Mouse (Mus musculus) kidney, postnatal 10 days (tissue): Measurements from ENCODE around the gene Pigb.

ENCODE experiments used
- DNase-seq: peaks from one replicate; pipeline ENCODE4 v3.0.0; 2021; ENCODE audit warnings: mixed read lengths

The Pigb gene

DNA sequence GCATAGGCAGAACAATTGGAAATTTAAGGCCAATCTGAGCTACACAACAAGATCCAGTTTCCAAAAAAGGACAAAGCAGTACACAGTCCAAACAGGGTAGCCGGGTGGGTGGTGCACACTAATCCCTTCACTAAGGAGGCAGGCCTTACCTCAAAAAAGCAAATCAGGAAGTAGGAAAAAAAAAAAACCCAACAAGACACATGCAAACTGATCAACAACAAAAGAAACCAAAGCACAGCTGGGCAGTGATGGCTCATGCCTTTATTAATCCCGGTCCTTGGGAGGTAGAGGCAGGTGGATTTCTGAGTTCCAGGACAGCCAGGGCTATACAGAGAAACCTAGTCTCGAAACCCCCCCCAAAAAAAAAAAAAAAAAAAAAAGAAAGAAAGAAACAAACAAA lies 52.5 kb downstream of the Pigb start:
- no peak for DNase-seq

DNA sequence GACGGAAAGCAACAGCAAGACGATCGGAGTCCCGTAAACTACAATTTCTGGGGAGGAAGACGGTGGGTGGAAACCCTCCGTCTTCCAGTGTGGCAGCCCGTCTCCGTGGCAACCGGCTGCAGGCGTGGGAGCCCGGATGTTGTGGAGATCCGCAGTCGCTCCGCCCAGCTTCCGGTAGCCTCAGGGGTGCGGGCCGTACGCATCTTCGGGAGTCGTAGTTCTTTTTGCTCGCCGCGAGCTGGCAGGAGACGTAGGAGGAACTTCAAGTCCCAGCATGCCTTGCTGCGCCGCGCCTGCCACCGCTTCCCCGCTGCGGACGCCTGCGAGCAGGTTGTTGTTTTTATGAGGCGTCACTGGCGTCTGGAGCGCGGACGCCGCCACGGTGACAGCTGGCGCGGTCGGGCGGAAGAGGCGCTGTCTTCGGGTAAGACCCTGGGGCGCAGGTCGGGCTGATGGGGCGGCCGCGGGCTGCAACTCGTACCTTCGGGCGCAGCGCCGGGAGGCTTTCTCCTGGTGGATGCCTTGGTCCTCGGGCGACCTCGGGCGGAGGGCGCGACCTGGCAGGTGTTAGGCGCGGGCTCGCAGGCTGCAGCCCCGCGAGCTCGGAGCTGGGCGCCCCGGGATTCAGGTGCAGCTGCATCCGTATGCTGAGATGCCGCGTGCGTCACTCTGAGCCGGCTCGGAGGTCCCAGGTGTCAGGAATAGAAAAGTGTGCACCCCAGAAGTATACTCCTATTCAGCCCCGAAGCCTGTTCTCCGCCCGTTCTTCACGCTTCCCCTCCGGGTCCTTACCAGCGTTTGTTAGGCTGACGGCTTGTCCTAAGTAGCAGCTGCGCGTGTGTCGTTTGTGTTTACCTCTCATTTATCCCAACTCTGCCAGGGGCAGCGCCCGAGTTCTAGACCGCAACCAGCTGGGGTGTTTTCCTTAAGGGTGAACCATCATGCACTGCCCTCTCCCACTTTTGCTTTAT lies 54.6 kb downstream of the Pigb start, which contains the start of the genes Ccpg1os and Ccpg1:
Gene Ccpg1os (minus strand): TSS at position 133 of the 971 bp plus-strand sequence.
Gene Ccpg1 (plus strand): TSS at position 180 of the 971 bp plus-strand sequence.
- peak; percentile 98 for DNase-seq

DNA sequence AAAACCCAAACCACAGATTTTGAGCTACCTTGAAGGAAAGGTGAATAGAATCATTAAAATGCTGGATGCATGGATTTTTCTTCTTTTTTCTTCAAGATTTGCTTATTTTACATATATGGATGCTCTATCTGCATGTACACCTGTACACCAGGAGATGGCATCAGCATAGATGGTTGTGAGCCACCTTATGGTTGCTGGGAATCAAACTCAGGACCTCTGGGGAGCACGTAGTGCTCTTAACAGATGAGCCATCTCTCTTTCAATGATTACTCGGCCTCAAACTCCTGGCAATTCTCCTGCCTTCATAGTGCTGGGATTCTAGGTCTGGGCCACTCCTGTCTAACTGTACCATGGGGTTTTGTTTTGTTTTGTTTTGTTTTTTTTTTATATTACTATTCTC lies 57.1 kb downstream of the Pigb start:
- no peak for DNase-seq

DNA sequence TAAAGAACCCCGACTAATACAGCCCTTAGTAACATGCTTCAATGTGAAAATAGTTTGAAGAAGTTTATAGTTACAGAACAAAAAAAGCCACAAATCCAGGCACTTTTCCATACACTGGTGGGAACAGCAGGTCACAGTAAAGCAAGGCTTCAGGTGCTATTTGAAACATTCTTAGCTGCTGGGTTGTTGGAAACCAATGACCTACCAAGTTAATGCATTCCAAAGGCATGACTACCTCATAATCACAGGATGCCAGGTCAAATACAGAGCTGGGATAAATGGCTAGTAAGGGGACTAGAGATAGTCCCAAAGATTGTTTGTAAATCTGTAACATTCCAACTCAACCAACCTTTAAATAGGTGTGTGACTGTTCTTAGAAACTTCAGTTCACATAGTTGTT lies 64.9 kb downstream of the Pigb start:
- DNase-seq: no peak

DNA sequence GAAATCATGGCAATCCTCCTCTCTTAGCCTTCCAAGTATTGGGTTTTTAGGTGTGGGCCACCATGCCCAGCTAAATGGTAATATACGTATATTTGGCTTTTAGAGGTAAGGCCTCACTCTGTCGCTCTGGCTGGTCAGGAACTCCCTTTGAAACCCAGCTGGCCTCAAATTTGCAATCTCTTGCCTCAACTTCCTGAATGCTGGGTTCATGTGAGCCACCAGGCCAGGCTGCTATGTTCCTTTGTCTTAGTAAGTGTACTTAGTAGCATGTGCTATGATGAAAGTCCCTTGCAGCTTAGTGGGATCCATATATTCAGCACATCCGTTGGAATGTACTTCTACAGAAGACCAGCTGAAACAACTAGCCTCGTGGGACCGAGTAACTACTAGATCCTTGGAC lies 65.4 kb downstream of the Pigb start:
- DNase-seq: no peak

DNA sequence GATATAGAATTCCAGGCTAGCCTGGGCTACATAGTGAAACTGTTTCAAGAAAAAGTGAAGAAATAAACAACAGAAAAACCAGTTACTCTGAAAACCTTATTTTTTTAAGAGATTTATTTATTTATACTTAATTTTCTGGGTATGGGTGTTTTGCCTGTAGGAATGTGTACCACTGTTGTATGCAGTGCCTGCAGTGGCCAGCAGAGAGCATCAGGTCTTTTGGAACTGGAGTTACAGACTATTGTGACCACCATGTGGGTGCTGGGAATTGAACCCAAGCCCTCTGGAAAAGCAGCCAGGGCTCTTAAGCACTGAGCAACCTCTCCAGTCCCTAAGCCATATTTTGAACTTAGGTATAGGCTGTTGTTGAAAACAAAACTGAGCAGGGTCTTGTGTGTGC lies 67.2 kb downstream of the Pigb start:
- no peak for DNase-seq

DNA sequence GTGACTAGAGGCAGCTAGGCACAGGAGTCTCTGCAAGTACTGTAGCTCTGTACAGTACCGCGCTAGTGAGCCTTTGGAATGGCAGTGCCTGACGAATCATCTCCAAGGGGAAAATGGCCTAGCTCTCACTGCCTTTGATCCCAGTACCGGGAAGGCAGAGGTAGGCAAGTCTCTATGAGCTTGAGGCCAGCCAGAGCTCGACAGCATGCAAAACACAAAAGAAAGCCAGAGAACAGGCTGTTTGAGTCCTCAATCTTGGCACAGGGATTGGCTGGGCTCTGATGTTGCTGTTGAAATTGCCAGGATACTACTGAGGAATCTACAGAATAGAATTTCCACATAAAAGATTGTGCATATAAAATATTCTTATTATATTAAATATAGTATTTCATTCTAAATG lies 67.7 kb downstream of the Pigb start:
- DNase-seq: no peak

DNA sequence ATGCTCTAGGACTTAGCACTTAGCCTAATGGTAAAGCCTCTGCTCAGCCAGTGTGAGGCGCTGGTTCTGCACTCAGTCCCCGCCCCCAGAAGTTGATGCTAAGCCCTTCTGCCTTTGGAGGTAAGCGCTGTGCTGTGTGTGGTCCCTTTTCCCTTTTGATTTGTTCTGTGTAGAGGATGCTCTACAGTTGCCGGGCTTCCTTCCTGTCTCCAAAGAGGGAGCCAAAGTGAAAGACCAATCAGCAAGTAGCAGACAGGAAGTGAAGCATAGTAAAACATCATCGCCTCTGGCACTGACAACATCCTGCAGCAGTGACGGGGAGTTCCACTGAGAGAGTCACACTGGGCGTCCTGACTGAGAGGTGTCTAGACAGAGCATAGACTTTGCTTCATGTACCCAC lies 70.3 kb downstream of the Pigb start:
- peak; percentile 35 for DNase-seq

DNA sequence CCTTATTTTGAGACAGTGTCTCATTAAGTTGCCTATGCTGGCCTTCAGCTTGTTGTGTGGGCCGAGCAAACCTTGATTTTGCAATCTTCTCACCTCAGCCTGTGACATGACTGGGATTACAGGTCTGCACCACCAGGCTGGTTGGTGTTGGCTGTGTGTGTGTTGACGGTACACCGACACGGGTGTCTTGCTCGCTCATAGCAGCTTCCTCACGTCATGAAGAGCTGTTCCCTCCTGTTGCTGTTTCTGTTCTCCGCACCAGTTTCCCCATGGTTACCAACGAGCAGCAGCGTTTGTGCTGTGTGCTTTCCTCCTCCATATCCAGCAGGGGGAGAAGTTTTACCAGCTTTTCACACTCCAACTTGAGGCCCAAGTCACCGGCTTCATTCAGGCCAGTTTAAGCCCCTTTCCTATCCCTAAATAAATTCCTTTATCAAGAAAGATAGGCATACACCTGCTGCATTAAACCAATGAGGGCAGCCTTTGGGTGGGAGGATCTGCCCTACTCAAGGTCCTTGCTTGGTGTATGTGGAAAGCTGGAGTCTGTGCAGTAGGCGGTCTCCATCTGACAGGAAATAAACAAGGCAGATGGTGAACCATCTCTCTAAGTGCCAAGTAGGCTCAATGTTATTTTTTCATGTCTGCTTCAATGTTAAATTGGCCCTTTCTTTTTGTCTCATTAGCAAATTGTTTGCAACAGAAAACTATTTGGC lies 71.7 kb downstream of the Pigb start:
- DNase-seq: peak; percentile 47

DNA sequence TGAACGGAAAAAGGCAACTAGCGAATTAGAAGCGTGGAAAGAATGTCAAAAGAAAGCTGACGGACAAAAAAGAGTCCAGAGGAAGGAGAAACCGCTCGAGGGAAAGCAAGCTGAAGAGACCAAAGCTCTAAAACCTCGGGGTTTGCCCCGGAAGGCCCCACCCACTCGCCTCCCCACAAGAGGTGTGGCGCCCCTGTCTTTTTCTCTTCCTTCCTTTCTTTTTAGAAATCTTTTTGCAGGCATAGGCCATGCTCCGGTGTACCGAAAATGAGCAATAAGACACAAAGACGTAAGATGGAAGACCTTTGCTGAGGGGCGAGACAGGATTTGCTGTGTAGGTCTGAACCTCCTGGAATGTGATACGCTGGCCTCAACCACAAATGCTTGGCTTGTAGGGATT lies 78.2 kb downstream of the Pigb start:
- no peak for DNase-seq

DNA sequence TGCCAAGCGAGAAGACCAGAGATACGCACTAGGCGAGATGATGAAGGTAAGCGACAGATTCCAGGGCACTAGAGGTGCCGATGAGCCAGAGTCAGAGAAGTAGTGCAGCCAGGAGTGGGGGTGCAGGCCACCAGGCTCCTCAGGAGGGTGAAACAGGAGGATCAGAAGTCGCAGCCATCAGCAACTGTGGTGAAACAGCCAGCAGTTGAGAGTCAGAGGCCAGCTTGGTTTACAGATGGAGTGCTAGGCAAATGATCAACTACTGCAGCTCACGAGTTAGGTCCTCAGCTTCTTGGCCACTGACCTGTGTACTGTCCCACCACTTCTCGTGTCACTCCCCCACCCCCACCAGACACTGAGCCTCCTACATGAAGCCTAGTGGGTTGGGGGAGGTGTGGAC lies 78.8 kb downstream of the Pigb start:
- DNase-seq: peak; percentile 50

DNA sequence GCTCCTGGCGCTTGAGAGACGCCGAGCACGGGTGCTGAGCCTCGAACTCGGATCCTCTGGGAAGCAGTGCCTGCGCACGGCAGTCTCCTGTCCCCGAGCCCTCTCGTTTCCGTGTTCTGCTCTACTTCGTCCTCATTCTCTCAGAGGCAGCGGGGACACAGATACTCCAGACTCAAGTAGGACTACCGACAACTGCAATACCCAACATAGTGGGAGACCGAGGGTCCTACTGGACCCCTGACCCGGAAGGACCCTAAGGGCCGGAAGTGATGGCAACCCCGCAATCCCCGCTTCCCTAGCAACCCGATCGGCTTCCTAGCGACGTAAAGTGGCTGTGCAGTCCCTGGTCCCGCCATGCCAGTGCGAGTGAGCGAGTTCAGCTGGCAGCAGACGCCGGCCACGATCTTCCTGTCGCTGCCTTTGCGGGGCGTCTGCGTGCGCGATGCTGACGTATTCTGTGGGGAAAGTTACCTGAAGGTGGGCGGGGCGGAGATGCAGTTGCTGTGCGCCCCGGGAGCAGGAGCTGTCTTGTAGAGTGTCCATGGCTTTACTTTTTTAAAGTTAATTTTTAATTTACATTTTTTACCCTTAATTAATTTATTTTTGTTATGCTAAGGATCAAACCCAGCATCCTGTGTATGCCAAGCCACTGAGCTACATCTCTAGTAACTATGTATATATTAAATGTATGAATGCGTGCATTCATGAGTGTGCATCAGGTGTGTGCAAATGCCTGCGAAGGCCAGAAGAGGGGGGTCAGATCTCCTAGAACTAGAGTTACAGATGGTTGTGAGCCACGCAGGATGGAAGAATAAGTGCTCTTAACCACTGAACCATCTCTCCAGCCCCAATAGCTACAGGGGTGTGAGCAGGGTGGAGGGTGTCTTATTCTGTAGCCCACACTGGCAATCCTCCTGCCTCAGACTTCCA lies 81.4 kb downstream of the Pigb start, which contains the start of the genes Dyx1c1 and Gm44503:
Gene Dyx1c1 (plus strand): TSS at position 265 of the 930 bp plus-strand sequence.
Gene Gm44503 (plus strand): TSS at position 332 of the 930 bp plus-strand sequence.
- peak; percentile 89 for DNase-seq
